ENCODE assay signal across 14 mouse cellular contexts in the genomic region with DNA sequence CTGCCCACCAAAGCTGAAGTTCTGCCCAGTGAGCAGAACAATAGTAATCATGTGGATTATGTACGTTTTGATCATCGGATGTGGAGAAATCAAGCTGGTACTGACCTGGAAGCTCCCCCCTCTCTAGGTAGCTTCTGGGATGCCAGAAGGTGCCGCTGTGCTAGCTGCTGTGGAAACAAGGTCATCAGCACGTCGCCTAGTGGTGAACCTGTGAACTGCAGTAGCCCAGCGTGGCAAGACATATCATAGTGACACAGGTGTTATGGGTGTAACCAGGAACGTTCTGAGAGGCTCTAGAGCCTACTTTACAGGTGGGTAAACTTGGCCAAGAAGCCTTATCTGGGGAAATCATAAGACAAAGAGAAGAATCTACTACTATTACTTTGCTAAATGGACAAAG.
DNase-seq lines count a peak whose midpoint lies in the region; ATAC-seq and TF ChIP-seq lines count a peak whose summit lies in the region.
"Had no signal": no experiment of that assay in that cellular context is flagged by ENCODE, and none has a peak within 500 bp of the region (broad histone marks: within the 10 kb centered on the region; RNA-seq: fewer than 3 reads in every experiment).

No protein-coding gene starts in this region.

- no peak overlapping the region for H3K4me3 ChIP-seq in gastrocnemius, adult 2 months
- no peak overlapping the region for H3K4me3 ChIP-seq in midbrain, postnatal 0 days (ENCODE audit: low read depth, low read length)
- H3K4me3 ChIP-seq in midbrain, embryonic 15.5 days = no peak overlapping the region
- no peak overlapping the region for H3K4me3 ChIP-seq in bone marrow, adult 2 months (replicated peaks; ENCODE audit: control insufficient read depth, low read depth, low read length)
- H3K4me3 ChIP-seq: embryonic facial prominence, embryonic 10.5 days; hindbrain, embryonic 12.5 days had no signal

- peak; percentile 4; the same call in 1 of the 2 replicates for TF ChIP-seq CTCF in gastrocnemius, adult 2 months (IDR thresholded peaks at IDR 0.05)
- TF ChIP-seq CTCF in midbrain, postnatal 0 days (IDR thresholded peaks at IDR 0.05) = 0 out of 2 replicates have a peak, but pooled peaks have one; percentile 12
- TF ChIP-seq CTCF in bone marrow, adult 2 months (IDR thresholded peaks at IDR 0.05; ENCODE audit: control insufficient read depth, insufficient read depth, low read length) = 0 out of 2 replicates have a peak, but pooled peaks have one; percentile 7

- DNase-seq in gastrocnemius, adult 2 months = no peak
- DNase-seq in gastrocnemius, postnatal 25 days = no peak
- no peak for DNase-seq in midbrain, postnatal 0 days (ENCODE audit: low spot score)
- DNase-seq in thymus, postnatal 36 days = peak; percentile 3 to 10
- no peak for DNase-seq in gastrocnemius, postnatal 10 days
- DNase-seq: adrenal gland, adult 2 months; cerebellum, adult 9-11 months; kidney, adult 9 months; spleen, adult 18-20 months had no signal

- no peak overlapping the region for H3K27ac ChIP-seq in gastrocnemius, adult 2 months
- no peak overlapping the region for H3K27ac ChIP-seq in midbrain, postnatal 0 days (ENCODE audit: low read depth, low read length)
- H3K27ac ChIP-seq in midbrain, embryonic 15.5 days = no peak overlapping the region
- no peak overlapping the region for H3K27ac ChIP-seq in bone marrow, adult 2 months (ENCODE audit: control insufficient read depth, insufficient read depth, low read depth, low read length, poor library complexity)
- H3K27ac ChIP-seq: embryonic facial prominence, embryonic 10.5 days; hindbrain, embryonic 12.5 days had no signal

- H3K9me3 ChIP-seq in midbrain, postnatal 0 days (ENCODE audit: low read length) = no peaks in the 10 kb centered on the region
- no peaks in the 10 kb centered on the region for H3K9me3 ChIP-seq in midbrain, embryonic 15.5 days
- H3K9me3 ChIP-seq: embryonic facial prominence, embryonic 10.5 days; hindbrain, embryonic 12.5 days had no signal

- no peaks in the 10 kb centered on the region for H3K4me1 ChIP-seq in midbrain, postnatal 0 days (ENCODE audit: insufficient read depth, low read length)
- no peaks in the 10 kb centered on the region for H3K4me1 ChIP-seq in midbrain, embryonic 15.5 days
- H3K4me1 ChIP-seq in bone marrow, adult 2 months (ENCODE audit: control insufficient read depth, insufficient read depth, low read length) = no peaks in the 10 kb centered on the region
- H3K4me1 ChIP-seq: hindbrain, embryonic 12.5 days had no signal

- TF ChIP-seq POLR2A in bone marrow, adult 2 months (IDR thresholded peaks at IDR 0.05; ENCODE audit: borderline replicate concordance, control insufficient read depth, low read depth, low read length) = no peak

- H3K4me2 ChIP-seq in midbrain, postnatal 0 days (ENCODE audit: low read depth, low read length, poor library complexity, severe bottlenecking) = no peak overlapping the region
- no peak overlapping the region for H3K4me2 ChIP-seq in midbrain, embryonic 15.5 days
- H3K4me2 ChIP-seq: hindbrain, embryonic 12.5 days had no signal

- H3K36me3 ChIP-seq in midbrain, postnatal 0 days (ENCODE audit: insufficient read depth, low read length) = no peaks in the 10 kb centered on the region
- H3K36me3 ChIP-seq in midbrain, embryonic 15.5 days (replicated peaks) = no peaks in the 10 kb centered on the region
- H3K36me3 ChIP-seq: embryonic facial prominence, embryonic 10.5 days; hindbrain, embryonic 12.5 days had no signal

- intact Hi-C loops in gastrocnemius, adult 2 months (cut with DNase I) = no loop called here

- ATAC-seq in midbrain, postnatal 0 days (ENCODE audit: low FRiP score) = no peak
- no peak for ATAC-seq in midbrain, embryonic 15.5 days (replicated peaks)
- no peak for ATAC-seq in inflammation-experienced regulatory T-cells, adult 6 months

- H3K9ac ChIP-seq in midbrain, postnatal 0 days (replicated peaks; ENCODE audit: low read length, poor library complexity, severe bottlenecking) = no peak overlapping the region
- no peak overlapping the region for H3K9ac ChIP-seq in midbrain, embryonic 15.5 days
- H3K9ac ChIP-seq: hindbrain, embryonic 12.5 days had no signal

- no peaks in the 10 kb centered on the region for H3K27me3 ChIP-seq in midbrain, postnatal 0 days (ENCODE audit: insufficient read depth, low read length)
- H3K27me3 ChIP-seq in midbrain, embryonic 15.5 days (replicated peaks) = no peaks in the 10 kb centered on the region
- H3K27me3 ChIP-seq: hindbrain, embryonic 12.5 days had no signal

- 65% methylated on average over 7 of the region's 7 CpGs for WGBS in midbrain, postnatal 0 days
- WGBS in midbrain, embryonic 15.5 days = 65% methylated on average over 7 of the region's 7 CpGs
- 67% methylated on average over 7 of the region's 7 CpGs for WGBS in bone marrow, adult 2 months

Comparison
In these comparisons a context has a peak if more than half of its experiments do, and no peak if none do; other contexts are left out.
1. DNase-seq: peak in thymus, postnatal 36 days (2 of 2); none in gastrocnemius, adult 2 months (single experiment), gastrocnemius, postnatal 25 days (single experiment), midbrain, postnatal 0 days (single experiment) and gastrocnemius, postnatal 10 days (single experiment).
2. Peak in every context shown above with its lines, with median percentiles within 50 percentile points of each other: CTCF ChIP-seq.